Mouse (Mus musculus) heart, embryonic 10.5 days (tissue): ENCODE results near the gene Slc6a19. TPM values are rescaled to one million over a fixed set of nuclear protein-coding genes. Genes with fewer than 3 reads are reported as not detected.

ENCODE experiments used
- DNase-seq: peaks from one replicate; pipeline ENCODE4 v3.0.0-alpha.2; 2017; ENCODE audit warnings: low spot score
- H3K27ac ChIP-seq: fragments of 300-500 bp; sonication (generic); 2 replicates; pipeline ENCODE4 v1.5.1; 2016; ENCODE audit warnings: mild to moderate bottlenecking
- H3K27me3 ChIP-seq: fragments of 300-500 bp; sonication (generic); 2 replicates; pipeline ENCODE4 v1.6.1; 2016; ENCODE audit warnings: mild to moderate bottlenecking; ENCODE audit not compliant: poor library complexity, insufficient read depth, severe bottlenecking
- H3K36me3 ChIP-seq: fragments of 300-500 bp; sonication (generic); 2 replicates; pipeline ENCODE4 v1.6.1; 2016; ENCODE audit warnings: mild to moderate bottlenecking, moderate library complexity
- H3K4me1 ChIP-seq: fragments of 300-500 bp; sonication (generic); 2 replicates; pipeline ENCODE4 v1.6.1; 2016; ENCODE audit warnings: mild to moderate bottlenecking
- H3K4me3 ChIP-seq: fragments of 300-500 bp; sonication (generic); 2 replicates; pipeline ENCODE4 v1.5.1; 2016; ENCODE audit warnings: mild to moderate bottlenecking, moderate library complexity
- H3K9me3 ChIP-seq: fragments of 300-500 bp; sonication (generic); 2 replicates; pipeline ENCODE4 v1.6.1; 2016; ENCODE audit warnings: mild to moderate bottlenecking, moderate library complexity
- WGBS: fragments of 180-500 bp; shearing (Covaris S2); methylation state at CpG from one replicate; pipeline ENCODE4 v1.1.7; 2016; 5-methylcytosine and 5-hydroxymethylcytosine counted together
- polyA plus RNA-seq: library from polyadenylated mRNA; unstranded; fragments of >200 nt; fragmentation: Nextera tagmentation; extraction: Ambion mirVana; gene quantifications from 2 replicates; pipeline ENCODE4 v1.2.1, GENCODE M21; 2016

The Slc6a19 gene
- polyA plus RNA-seq, 1 experiment from 2014 or later, result 0.06 TPM

DNA sequence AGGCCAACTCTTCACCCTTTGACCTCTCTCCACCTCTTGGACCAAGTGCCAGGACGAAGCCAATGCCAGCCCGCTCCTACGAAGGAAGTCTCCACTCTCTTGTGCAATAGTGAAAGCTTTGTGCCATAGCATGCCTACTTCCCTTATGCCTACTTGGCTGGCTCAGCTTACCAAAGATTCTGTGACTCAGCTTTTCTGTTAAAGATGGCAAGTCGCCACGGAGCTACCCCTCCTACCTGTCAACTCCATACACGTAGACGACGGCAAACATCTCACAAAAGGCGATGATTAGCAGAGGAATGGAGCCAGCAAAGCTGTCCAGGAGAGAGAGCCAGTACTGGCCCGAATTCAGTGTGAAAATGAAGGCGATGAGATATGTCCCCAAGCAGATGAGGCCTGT, 21.0 kb downstream of the Slc6a19 start:
- no peak for DNase-seq

DNA sequence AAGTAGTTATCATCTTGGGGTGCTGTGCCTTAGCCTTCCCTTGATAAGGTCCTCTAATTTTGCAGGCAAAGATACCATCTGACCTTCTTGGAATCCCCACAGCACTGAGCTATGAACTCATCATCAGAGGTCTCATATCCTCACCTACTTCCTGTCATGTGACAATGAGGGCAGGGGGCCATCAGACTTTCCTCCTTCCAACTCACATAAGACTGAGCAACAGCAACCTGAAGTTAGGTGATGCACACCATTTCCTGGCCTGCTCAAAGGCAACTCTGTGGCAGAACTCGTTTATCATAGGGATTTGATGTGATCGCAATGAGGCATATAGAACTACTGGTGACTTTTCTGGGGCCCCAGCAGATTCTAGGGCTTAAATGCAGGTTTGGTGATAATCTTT, 22.4 kb downstream of the Slc6a19 start:
- WGBS, result 85% methylated on average over 2 of the region's 2 CpGs
- Histone ChIP-seq H3K4me1 (no peaks in the 10 kb centered on the region; the same call in 1 of the 2 replicates), H3K9me3 (no peaks in the 10 kb centered on the region), H3K27ac (no peak overlapping the region), H3K4me3 (no peak overlapping the region), H3K27me3 (no peaks in the 10 kb centered on the region; the same call in 1 of the 2 replicates), H3K36me3 (no peaks in the 10 kb centered on the region)
- DNase-seq, result no peak

More for the DNA sequence above, 21.0 kb downstream of the Slc6a19 start:
- no peaks in the 10 kb centered on the region; the same call in none of the 2 replicates for H3K27me3 ChIP-seq
- H3K4me3 ChIP-seq, result no peak overlapping the region
- no peaks in the 10 kb centered on the region for H3K36me3 ChIP-seq
- 75% methylated on average over 11 of the region's 11 CpGs for WGBS
- H3K4me1 ChIP-seq, result no peaks in the 10 kb centered on the region; the same call in 1 of the 2 replicates
- H3K27ac ChIP-seq, result no peak overlapping the region
- H3K9me3 ChIP-seq, result no peaks in the 10 kb centered on the region

DNA sequence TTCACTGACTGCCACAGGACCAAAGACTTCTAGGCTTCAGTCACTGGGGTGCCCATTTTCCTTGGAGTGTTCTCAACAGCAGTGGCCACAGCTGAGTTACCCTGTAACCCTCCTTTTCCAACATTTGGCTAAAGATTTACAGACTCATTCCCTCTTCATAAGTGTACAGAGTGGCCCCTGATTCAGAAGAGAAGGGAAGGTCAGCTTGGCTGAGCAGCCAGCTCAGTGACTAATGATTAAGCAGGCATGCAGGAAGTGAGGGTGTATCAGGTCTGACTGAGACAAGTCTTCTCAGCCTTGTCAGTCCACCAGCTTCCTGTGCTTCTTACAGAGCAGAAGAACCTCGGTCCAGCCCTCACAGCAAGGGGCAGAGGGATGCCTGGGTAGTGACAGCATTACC, 24.3 kb downstream of the Slc6a19 start:
- Histone ChIP-seq H3K4me1 (no peaks in the 10 kb centered on the region; the same call in 1 of the 2 replicates), H3K27me3 (no peaks in the 10 kb centered on the region; the same call in 1 of the 2 replicates), H3K4me3 (no peak overlapping the region), H3K27ac (no peak overlapping the region), H3K9me3 (no peaks in the 10 kb centered on the region), H3K36me3 (no peaks in the 10 kb centered on the region)
- no peak for DNase-seq
- WGBS, result 23% methylated on average over 1 of the region's 1 CpGs

DNA sequence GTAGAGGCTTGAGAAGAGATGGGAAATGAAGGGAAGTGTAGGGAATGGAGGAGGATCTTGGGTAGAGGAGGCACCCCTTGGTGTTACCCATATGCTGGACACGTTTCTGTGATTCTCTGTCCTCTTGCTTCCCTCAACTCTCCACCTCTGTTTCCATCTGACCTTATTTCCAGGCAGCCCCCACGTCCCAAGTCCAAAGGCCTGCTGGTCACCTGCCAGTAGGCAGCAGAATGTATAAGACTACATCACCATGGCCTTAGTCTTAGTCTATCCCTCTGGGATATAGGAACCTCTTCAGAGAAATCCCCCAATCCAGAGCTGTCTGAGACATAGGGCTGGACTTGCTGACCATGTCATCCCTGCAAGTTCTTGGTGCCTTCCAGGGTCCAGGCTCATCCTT, 25.4 kb downstream of the Slc6a19 start:
- WGBS, result 55% methylated on average over 2 of the region's 2 CpGs
- Histone ChIP-seq H3K36me3 (no peaks in the 10 kb centered on the region), H3K27me3 (0 out of 2 replicates have a peak, but pooled peaks cover 3% of the 10 kb centered on the region), H3K9me3 (no peaks in the 10 kb centered on the region), H3K4me3 (no peak overlapping the region), H3K27ac (no peak overlapping the region), H3K4me1 (no peaks in the 10 kb centered on the region; the same call in 1 of the 2 replicates)
- DNase-seq, result no peak

DNA sequence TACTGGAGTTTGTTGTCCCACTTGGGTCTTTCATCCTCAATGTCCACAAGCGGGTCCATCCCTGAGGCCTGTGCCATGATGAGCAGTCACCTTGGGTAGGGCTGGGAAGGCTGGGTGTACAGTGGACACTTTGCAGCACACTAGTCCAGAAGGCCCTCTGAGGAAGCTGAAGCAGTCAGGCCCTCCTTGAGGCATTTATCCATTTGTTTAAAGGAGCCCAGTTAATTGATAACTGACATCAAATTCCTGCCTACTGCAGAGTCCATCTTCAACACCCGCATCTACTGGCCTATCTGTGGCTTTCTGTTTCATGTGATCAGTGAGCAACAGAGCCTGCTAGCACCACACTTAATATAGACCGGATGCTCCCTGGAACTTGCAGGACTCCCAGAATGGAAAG, 26.8 kb downstream of the Slc6a19 start, which contains the start of gene Slc6a18:
TSS of gene Slc6a18 (minus strand) at position 171 of the 400 bp plus-strand sequence.
- H3K4me3 ChIP-seq, result no peak within 1 kb of the TSS
- H3K4me1 ChIP-seq, result no peaks in the 10 kb centered on the region; the same call in 1 of the 2 replicates
- H3K27me3 ChIP-seq, result peaks cover 11% of the 10 kb centered on the region
- DNase-seq, result no peak
- no peaks in the 10 kb centered on the region for H3K36me3 ChIP-seq
- 71% methylated on average over 3 of the region's 3 CpGs for WGBS
- no peaks in the 10 kb centered on the region for H3K9me3 ChIP-seq
- H3K27ac ChIP-seq, result no peak within 1 kb of the TSS

DNA sequence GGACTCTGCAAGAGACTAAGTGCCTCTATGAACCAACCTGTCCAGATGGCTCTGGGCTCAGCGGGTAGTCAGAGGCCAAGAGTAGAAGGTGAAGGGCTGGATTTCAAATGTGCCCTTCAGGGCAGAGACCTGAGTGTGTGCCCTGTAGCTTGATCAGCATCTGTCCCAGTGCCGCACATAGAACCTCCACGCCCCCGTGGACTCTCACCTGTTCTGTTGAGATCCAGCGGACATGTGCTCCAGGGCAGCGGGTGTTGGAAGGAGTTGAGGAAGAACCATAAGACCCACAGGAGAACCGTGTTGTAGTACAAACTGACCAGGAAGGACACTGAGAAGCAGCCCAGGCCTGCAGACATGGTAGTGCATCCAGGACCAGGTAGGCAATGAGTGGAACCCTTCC, 29.5 kb downstream of the Slc6a19 start:
- 82% methylated on average over 7 of the region's 7 CpGs for WGBS
- H3K27me3 ChIP-seq, result peaks cover 11% of the 10 kb centered on the region

DNA sequence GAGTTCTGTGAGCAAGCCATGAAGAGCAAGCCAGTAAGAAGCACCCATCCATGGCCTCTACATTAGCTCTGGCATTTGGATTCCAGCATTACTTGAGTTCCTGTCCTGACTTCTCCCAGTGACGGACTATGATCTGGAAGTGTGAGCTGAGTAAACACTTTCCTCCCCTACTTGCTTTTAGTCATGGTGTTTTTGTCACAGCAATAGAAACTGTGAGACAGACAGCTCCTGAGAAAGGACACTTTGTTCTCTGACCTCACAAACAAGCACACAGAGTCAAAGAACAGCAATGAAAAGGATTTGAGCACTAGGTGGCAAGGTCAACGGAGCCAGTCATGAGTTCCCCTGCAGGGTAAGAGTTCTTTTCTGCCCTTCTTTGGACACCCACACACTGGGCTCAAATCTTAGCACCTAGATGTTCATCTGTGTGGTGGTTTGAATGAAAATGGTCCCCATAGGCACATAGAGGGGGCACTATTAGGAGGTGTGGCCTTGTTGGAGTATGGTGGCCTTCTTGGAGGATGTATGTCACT, 44.4 kb downstream of the Slc6a19 start:
- H3K36me3 ChIP-seq, result no peaks in the 10 kb centered on the region
- H3K4me1 ChIP-seq, result no peaks in the 10 kb centered on the region
- H3K9me3 ChIP-seq, result no peaks in the 10 kb centered on the region
- 76% methylated on average over 2 of the region's 2 CpGs for WGBS
- H3K27me3 ChIP-seq, result peaks cover 7% of the 10 kb centered on the region; the same call in 1 of the 2 replicates
- H3K4me3 ChIP-seq, result no peak overlapping the region
- DNase-seq, result no peak
- no peak overlapping the region for H3K27ac ChIP-seq

More for the DNA sequence above, 29.5 kb downstream of the Slc6a19 start:
- Histone ChIP-seq H3K9me3 (no peaks in the 10 kb centered on the region), H3K4me3 (no peak overlapping the region), H3K36me3 (no peaks in the 10 kb centered on the region), H3K4me1 (no peaks in the 10 kb centered on the region), H3K27ac (no peak overlapping the region)
- no peak for DNase-seq

DNA sequence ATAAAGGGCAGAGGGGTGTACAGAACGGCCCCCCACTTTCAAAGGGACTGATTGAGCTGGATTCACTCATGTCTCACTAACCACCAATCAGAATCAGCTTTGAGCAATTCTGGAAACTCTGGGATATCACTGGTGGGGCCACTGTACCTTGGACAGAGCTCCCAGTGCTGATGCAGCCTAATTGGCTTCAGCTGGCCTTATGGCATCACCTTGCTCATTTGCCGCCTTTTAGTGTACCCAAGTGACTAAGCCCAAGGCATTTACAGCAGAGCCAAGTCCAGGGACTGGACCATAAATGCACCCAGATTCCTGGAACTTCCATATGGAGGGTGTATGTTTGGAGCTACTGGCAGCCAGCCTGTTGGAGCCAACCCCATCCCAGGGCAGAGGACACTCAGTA, 45.7 kb downstream of the Slc6a19 start:
- H3K27ac ChIP-seq, result no peak overlapping the region
- H3K4me1 ChIP-seq, result no peaks in the 10 kb centered on the region
- no peaks in the 10 kb centered on the region for H3K9me3 ChIP-seq
- WGBS, result 44% methylated on average over 2 of the region's 2 CpGs
- DNase-seq, result no peak
- peaks cover 7% of the 10 kb centered on the region; the same call in 1 of the 2 replicates for H3K27me3 ChIP-seq
- no peaks in the 10 kb centered on the region for H3K36me3 ChIP-seq
- H3K4me3 ChIP-seq, result no peak overlapping the region

DNA sequence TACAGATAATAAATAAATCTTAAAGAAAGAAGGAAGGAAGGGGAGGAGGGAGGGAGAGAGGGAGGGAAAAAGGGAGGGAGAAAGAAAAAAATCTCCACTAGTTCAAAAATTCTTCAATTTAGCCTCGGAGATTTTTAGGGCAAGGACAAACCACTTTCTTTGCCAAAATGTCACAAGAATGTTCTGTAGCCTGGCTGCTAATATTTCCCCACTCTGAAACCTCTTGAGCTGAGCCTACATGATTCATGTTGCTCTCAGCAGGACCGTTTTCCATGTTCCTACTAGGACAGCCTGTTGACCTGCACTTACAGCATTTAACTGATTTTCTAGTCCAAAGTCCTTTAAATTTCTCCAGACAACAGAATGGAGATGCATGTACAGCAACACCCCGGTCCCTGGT, 49.7 kb downstream of the Slc6a19 start:
- no peak for DNase-seq
- Histone ChIP-seq H3K9me3 (no peaks in the 10 kb centered on the region), H3K4me3 (no peak overlapping the region), H3K27ac (no peak overlapping the region), H3K36me3 (no peaks in the 10 kb centered on the region), H3K4me1 (no peaks in the 10 kb centered on the region), H3K27me3 (peaks cover 7% of the 10 kb centered on the region; the same call in 1 of the 2 replicates)
- WGBS, result 69% methylated on average over 3 of the region's 3 CpGs

DNA sequence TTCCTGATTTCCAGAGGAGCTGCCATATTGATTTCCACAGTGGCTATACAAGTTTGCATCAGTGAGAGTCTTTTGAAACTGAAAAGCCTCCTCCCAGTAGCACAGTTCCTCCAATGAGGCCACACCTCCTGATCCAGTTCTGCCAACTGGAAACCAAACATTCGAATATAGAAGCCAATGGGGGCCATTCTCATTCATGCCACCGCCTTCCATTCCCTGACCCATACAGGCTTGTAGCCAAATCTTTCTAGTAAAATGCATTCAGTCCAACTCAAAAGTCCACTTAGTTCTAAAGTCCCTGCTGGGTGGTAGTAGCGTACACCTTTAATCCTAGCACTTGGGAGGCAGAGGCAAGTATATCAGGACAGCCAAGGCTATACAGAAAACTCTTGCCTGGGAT, 51.4 kb downstream of the Slc6a19 start:
- Histone ChIP-seq H3K4me3 (no peak overlapping the region), H3K27ac (no peak overlapping the region), H3K36me3 (peaks cover 7% of the 10 kb centered on the region; the same call in 1 of the 2 replicates), H3K27me3 (0 out of 2 replicates have a peak, but pooled peaks cover 2% of the 10 kb centered on the region), H3K9me3 (no peaks in the 10 kb centered on the region), H3K4me1 (no peaks in the 10 kb centered on the region)
- 76% methylated on average over 3 of the region's 3 CpGs for WGBS
- no peak for DNase-seq

DNA sequence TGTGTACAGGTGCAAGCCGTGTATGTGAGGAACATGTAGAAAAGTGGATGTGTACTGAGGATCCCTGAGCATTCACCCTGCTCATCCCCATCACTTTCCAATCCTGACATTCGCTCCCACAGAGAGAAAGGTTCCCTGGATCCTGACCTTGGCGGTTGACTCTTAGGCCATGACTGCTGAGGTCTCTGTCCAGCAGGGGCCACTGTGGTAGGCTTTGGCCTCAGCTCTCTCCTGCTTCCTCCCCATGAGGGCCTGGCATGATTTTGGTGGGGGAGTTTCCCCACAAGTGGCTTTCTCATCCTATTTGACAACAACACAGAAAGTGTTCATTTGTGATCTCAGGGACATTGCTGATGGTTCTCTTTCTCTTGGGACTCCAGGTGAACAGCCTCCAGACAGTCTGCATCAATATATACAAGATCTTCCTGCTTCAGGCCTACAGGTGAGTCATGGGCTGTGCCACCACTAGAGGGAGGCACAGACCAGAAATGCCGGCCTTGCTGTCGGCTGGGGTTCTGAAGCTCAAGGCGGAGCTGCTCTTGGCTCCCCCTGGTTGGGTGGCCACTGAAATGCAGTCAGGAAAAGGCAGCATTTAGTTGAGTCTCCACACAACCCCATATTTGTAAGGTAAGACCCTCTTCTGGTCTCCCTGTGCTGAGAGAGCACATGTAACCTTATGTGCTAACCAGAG, 58.1 kb downstream of the Slc6a19 start:
- DNase-seq, result no peak
- WGBS, result 39% methylated on average over 6 of the region's 6 CpGs
- H3K27ac ChIP-seq, result no peak overlapping the region
- no peaks in the 10 kb centered on the region for H3K4me1 ChIP-seq
- no peaks in the 10 kb centered on the region for H3K9me3 ChIP-seq
- no peaks in the 10 kb centered on the region for H3K27me3 ChIP-seq
- peaks cover 19% of the 10 kb centered on the region; the same call in 1 of the 2 replicates for H3K36me3 ChIP-seq
- no peak overlapping the region for H3K4me3 ChIP-seq

DNA sequence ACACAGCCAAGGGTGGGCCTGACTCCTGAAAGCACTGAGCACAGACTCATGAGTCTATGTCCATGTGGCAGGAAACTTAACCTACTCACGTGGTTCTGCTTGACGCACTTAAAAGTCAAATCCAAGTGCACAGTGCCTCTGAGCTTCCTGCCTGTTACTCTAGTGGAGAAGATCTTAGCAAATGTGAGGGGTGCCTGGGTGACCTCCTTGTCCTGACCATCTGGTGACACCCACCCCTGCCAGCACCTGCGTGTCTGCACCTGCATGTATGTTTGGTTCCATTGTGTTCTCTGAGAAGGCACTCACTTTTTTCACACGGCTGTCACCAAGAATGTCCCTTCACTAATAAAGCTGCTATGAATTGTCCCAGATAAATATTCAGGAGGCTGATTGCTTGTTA, 63.4 kb downstream of the Slc6a19 start:
- Histone ChIP-seq H3K4me3 (no peak overlapping the region), H3K27ac (no peak overlapping the region), H3K9me3 (no peaks in the 10 kb centered on the region), H3K4me1 (no peaks in the 10 kb centered on the region), H3K27me3 (no peaks in the 10 kb centered on the region), H3K36me3 (no peaks in the 10 kb centered on the region; the same call in 1 of the 2 replicates)
- WGBS, result 82% methylated on average over 4 of the region's 4 CpGs
- DNase-seq, result no peak

DNA sequence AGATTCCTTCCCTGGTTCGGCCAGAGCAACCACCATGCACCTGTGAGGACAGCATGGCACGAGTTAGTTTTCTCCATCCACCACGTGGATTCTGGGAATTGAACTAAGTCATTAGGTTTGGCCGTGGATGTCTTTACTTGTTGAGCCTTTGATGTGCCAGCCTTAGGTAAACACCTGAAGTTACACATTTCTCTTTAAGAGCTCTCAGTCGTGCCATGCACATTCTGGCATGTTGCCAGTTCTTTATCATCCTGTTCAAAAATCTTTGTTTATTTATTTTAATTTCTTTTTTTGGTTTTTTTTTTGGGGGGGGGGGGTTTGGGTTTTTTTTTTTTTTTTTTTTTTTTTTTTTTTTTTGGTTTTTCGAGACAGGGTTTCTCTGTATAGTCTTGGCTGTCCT, 66.8 kb downstream of the Slc6a19 start:
- DNase-seq, result no peak
- WGBS, result 81% methylated on average over 5 of the region's 6 CpGs
- no peaks in the 10 kb centered on the region for H3K27me3 ChIP-seq
- no peaks in the 10 kb centered on the region for H3K9me3 ChIP-seq
- H3K4me3 ChIP-seq, result no peak overlapping the region
- H3K36me3 ChIP-seq, result peaks cover 12% of the 10 kb centered on the region; the same call in 1 of the 2 replicates
- H3K27ac ChIP-seq, result no peak overlapping the region
- no peaks in the 10 kb centered on the region for H3K4me1 ChIP-seq
